Mouse (Mus musculus) gastrocnemius, postnatal 25 days (tissue): ENCODE measurements around the gene Nrxn2. TPM values are rescaled to one million over a fixed set of nuclear protein-coding genes. Genes with fewer than 3 reads are reported as not detected.

ENCODE experiments used
- DNase-seq: peaks from one replicate; pipeline ENCODE4 v3.0.0; 2022
- total RNA-seq, 2 experiments: library from RNA; stranded (reverse); gene quantifications; 1 replicate in 1 of 2; 2 replicates in 1 of 2; pipeline ENCODE4 v1.2.3; 2021

Gene Nrxn2
- total RNA-seq, 2 experiments from 2014 or later: 0.91 to 1.4 TPM

DNA sequence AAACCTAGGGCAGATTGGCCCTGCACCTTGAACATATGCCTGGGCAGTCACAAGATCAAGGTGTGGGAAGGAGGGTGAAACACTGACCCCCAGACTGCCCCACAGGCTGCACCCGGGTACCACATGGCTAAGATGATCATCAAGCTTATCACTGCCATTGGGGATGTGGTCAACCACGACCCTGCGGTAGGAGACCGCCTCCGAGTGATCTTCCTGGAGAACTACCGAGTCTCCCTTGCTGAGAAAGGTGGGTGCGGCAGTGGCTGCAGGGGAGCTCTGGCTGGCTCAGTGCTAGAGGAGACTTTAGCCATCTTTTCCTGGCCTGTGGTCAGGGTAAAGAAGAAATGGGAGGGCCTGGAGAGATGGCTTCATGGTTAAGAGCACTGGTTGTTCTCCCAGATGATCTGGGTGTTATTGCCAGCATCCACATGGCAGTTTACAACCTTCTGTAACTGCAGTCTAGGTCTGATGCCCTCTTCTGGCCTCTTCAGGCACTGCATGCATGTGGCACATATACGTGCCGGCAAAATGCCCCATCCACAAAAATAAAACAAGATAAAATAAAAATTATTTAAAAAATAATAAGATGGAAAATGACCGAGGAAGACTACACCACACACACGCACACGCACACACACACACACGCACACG, 25.7 kb upstream of the Nrxn2 start:
- no peak for DNase-seq

DNA sequence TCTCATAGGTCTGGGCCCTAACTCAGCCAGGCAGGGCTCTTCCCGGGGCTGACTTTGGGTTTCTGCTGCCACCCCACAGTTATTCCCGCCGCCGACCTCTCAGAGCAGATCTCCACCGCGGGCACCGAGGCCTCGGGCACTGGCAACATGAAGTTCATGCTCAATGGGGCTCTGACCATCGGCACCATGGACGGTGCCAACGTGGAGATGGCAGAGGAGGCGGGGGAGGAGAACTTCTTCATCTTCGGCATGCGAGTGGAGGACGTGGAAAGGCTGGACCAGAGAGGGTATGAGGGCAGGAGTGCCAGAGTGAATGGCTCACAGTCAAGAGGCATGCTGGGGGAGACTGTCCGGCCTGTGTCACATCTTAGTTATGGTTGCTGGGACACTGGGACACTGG, 24.9 kb upstream of the Nrxn2 start:
- DNase-seq: no peak

DNA sequence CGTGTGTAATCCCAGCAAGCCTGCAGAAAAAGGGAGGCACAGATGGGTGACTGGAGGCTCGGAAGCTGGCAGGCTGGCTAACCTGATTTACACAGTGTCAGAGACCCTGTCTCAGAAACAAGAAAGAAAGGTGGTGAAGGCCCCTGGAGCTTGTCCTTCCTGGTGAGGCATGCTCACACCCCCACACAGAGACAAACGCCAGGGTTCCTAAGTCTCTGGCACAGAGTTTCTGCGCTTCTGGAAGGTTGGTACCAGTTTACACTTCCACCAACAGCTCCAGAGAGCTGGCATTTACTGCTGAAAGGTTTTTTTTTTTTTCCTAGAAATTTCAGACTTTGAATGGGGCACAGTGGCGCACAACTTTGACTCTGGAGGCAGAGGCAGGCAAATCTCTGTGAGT, 22.3 kb upstream of the Nrxn2 start:
- no peak for DNase-seq

DNA sequence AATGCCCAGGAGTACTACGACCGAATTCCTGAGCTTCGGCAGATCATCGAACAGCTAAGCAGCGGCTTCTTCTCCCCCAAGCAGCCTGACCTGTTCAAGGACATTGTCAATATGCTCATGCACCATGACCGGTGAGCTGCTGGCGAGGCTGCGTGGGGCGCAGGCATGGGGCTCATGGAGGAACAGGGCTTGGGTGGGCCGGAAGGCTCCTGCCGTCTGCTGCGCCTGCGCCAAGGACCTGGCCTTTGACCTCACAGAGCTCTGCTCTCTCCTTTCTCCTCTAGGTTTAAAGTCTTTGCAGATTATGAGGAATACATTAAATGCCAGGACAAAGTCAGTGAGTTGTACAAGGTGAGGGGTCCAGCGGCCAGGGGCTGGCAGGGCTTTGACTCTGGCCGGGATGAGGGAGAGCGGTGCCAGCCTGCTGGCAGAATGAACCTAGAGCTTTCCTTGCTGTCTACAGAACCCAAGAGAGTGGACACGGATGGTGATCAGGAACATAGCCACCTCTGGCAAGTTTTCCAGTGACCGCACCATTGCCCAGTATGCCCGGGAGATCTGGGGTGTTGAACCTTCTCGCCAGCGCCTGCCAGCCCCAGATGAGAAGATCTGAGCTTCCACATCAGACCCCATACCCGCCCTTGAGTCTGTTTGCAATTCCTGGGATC, 20.8 kb upstream of the Nrxn2 start:
- no peak for DNase-seq

DNA sequence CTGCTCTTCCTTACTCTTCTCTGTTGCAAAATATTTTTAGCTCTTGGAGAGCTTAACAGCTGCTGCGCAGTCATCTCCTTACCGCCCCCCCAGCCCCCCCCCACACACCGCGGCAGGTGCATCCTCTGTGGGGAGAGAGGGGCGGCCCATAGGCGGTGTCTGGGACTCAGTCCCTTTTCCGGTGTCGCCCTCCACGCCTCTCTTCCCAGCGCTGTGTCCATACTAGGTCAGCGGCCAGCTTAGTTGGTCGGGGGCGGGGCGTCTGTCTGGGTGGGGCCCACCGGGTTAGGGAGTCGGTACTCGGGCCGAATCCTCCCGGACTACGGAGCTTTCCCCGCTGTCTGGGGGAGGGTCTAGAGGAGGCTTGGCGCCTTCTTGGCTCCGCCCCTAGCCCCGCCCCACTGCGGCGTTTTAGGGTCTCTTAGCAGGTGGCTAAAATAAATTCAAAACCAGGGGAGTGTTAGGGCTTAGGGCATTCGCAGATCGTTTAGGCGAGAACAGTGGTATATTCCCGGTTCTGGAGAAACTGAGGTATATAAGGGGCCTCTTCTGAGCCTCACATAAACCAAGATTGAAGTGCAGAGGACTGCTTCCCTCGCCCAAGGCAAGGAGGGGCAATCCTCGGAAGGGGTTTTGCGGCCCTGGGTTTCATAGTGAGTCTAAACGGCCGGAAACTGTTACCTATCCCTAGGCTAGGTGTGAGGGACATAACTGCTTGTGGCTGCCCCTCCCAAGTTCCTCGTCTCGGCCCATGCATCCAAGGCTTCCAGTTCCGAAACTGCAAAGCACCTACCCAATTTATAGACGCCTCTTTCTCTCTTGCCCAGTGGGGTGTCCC, 19.9 kb upstream of the Nrxn2 start:
- peak; percentile 89 for DNase-seq

DNA sequence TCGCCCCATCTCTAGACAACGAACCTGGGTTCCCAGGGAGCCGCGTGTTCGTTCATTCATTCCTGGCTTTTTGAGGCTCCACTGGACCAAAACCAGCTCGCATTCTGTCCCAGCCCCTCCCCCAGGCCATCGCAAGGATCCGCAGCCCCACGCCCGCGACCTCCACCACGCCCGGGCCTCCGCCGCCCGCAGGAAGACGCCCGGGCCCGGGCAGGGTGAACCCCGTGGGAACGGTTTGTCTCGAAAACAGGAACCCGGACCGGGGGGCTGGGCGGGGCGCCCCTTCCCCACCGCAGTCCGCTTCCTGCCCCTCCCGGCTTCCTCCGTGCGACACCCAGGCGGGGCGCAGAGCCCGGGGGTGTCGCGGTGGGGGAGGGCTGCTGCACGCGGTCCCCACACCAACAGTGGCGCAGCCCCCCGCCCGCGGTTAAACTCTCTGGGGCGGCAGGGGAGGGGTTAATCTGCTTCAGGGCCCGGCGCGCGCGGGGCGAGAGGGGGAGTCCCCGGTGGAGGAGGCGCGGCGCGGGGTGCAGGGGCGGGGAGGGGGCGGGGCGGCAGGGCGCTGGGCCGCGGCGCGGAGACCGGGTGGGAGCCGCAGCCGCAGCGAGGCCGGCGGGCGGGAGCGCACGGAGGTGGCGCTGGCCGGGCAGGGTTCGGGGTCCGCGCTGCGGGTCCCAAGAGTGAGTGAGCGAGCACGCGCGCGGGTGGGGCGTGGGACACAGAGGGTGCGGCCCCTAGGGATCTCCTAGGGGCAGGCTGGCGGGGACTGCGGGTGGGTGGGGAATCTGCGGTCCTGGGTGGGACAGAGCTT, 19.0 kb upstream of the Nrxn2 start, which contains the start of gene Rasgrp2:
TSS of gene Rasgrp2 (plus strand) at position 56 of the 811 bp plus-strand sequence.
- peak; percentile 87 for DNase-seq

DNA sequence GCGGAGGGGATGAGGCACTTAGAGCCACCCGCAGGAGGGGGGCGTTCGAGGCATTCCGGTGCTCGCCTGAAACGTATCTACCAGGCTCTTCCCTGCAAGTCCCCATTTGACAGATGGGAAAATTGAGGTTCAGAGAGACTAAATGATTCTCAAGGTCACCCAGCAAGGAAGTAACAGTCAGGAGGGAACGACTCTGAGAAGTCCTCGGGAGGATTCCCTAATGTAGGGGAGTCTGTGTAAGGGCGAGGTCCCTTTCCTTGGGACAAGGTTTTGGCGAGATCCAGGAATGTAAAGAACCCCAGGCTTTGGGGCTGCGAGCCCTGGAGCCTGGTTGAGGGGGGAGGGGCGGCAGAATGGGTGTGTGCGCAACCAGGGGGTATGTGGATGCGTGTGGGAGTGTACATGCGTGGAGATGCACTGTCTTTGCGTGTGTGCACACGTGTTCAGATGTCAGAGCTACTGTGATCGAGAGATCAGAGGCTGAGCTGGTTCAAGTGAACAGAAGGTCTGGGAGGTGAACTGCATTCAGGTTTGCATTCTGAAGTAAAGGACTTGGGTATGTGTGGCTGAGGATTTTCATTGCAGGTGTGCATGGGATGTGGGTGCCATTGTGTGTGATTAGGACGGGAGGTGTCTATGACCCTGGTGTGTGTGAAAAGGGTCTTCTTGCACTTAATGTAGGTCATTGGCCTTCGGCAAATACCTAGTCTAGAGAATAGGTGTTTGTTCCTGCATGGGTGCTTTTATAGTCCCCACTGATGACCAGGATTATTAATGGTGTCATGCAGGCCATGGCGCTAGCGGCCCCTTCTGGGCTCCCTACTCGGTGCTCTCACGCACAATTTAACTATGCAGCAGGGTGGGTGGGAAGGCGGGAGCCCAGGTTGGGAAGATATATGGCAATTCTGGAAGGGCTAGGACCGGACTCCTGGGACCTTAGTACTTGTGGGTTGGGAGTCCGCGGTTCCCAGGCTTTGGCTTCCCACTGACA, 18.1 kb upstream of the Nrxn2 start:
- DNase-seq: peak; percentile 64

DNA sequence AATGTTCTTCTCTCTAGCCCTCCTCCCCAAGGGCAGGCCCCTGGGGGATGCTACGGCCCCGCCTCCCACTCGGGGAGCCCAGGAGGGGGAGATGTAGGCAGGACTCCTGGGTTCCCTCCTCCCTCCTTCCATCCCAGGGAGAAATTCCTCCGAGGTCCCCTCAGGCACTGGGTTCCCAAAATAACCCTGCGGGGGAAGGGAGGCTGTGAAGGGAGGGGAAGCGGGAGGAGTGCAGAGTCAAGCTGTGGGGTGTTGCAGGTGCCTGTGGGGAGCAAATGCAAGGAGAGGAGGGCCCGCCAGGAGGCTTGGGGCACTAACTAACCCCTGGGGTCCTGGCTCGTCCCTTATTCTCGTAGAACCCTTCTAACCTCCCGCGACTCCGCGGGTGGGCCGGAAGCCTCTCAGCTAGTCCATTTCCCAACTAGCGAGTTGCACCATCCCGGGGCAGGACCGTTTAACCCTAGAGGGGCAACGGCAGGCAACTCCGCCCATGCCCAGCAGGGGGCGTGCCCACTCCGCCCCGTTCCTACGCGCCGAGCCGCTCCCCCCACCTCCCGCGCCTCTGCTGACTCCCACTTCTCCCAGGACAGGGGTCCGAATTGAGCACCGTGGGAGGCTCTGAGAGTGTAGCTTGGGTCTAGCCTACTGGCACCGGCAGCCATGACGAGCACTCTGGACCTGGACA, 17.3 kb upstream of the Nrxn2 start:
- DNase-seq: peak; percentile 84

DNA sequence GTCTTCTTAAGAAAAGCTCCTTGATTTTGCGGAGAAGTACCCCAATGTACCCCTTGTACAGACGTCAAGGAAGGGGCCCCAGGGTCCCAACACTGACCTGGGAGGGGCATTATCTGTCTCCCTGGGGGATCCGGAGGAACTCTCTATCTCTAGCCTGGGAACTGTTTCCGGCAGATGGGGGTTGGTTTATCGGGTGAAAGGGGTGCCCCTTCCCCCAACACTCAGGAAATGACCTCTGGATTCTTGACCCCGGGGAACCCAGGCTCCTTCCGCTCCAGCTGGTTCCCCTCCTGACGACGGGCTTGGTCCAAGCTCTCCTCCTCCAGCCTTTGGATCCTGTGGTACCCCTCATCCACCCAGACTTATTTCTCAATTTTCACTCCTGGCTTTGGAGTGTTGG, 16.6 kb upstream of the Nrxn2 start:
- peak; percentile 56 for DNase-seq

DNA sequence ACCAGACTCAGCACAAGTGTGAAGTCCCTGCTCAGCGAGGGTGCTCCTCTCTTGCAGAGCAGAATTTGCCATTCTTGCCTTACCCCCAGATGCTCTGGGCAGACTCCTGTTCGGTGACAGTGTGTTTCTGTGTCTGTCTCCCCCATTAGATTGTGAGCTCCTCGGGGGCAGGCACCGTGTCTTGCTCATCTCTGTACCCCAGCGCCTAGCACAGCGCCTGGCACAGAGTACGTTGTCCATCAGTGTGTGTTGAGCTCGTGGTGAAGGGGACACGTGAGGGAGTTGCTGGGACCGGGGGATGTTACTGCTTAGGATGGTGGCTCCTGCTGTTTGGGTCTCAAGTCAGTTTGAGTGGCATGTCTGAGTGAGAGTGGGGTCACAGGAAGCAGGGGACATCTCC, 14.7 kb upstream of the Nrxn2 start:
- DNase-seq: no peak

DNA sequence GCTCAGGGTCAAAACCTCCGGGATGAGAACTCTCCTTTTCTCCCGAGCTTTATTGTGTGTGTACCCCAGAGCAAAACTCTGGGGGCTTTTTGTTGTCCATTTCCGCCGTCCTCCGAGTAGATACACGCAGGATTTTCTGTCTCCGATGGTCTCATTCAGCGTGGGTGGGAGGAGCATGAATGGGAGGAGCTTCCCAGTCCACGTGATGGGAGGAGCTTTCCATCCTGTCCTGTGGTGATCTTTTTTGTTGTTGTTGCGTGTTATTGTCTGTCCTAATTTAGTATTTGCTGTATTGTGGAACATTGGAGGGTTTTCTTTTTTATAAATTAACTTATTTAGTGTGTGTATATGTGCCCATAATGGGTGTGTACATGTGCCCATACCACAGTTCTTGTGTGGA, 13.1 kb upstream of the Nrxn2 start:
- DNase-seq: no peak

DNA sequence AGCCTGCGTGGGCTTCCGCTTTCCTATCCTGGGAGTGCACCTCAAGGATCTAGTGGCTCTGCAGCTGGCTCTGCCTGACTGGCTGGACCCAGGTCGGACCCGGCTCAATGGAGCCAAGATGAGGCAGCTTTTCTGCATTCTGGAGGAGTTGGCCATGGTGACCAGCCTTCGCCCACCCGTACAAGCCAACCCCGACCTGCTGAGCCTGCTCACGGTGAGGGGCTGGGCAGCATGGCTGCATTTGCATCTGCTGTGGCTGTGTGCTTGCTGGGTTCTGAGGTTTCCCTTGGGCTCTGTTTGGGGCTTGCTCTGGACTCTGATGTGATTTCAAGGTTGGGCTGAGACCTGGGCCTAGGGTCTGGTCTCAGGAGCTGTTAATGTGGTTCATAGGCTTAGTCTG, 11.4 kb upstream of the Nrxn2 start:
- no peak for DNase-seq

DNA sequence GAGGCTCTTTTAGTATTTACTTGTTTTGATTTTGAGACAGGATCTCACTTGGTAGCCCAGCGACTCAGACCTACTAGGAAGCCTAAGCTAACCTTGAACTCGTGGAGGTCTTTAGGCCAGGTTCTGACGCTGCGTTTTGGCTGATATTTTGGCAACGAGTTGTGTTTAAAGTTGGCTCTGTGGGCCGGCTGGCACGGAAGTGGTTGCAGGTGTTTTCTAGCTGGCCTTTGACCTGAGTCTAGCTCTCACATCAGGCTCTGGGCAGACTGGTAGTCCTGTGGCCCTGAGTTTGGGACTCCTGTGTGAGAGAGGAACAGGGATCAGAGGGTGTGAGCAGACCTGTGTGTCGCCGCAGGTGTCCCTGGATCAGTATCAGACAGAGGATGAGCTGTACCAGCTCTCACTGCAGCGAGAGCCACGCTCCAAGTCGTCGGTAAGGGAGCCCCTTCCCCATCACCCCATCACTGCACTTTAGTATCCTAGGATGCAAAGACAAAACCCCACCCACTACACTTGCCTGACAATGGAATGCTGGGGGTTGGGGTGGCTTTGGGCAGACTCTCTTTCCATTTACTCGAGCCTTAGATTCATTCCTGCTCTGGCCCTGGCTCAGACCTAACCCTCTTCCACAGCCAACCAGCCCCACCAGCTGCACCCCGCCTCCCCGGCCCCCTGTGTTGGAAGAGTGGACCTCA, 10.6 kb upstream of the Nrxn2 start:
- DNase-seq: no peak

DNA sequence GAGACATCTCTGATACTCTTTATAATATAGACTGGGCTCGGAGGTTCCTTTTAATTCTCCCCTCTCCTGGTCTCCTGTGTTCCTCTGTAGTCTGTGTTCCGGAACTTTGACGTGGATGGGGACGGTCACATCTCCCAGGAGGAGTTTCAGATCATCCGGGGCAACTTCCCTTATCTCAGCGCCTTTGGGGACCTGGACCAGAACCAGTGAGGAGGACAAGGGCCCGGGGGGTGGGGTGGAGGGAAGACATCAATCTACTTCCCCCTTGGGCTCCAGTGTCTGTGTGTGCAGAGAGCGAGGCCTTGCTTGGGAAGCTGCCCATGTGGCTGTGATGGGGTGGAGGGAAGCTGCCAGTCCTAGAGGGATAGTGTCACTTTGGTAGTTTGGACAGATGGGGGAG, 9.8 kb upstream of the Nrxn2 start:
- no peak for DNase-seq

DNA sequence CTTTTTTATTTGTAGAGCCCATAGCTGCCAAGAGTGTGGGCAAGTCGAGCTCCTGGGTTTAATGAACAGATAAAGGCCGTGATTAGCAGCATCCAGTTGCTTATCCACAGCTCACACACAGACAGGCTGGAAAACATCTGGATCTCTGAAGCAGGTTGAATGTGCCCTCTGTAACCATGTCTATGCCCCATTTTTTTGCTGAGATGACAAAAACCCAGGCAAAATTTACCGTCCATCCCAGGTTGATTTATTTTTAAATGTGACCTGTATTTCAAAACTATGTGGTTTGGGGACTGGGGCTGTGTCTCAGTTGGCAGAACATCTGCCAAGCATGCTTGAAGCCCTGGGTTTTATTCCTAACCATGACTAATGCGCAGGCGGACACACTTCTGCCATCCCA, 9.4 kb upstream of the Nrxn2 start:
- DNase-seq: no peak

DNA sequence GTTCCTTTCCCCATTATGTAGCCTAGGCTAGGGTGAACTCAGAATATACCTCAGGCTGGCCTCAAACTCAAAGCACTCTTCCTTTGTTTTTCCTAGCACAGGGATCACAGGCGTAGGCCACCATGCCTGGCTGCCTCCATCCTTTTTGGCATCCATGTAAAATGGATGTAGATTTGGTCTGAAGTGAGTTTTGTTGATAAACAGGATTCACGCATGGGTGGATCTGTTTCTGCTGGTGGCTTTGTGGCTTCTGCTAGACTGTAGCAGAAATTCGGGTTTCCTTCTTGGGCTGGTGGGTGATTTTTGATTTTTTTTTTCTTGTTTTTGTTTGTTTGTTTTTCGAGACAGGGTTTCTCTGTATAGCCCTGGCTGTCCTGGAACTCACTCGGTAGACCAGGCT, 8.6 kb upstream of the Nrxn2 start:
- DNase-seq: no peak

DNA sequence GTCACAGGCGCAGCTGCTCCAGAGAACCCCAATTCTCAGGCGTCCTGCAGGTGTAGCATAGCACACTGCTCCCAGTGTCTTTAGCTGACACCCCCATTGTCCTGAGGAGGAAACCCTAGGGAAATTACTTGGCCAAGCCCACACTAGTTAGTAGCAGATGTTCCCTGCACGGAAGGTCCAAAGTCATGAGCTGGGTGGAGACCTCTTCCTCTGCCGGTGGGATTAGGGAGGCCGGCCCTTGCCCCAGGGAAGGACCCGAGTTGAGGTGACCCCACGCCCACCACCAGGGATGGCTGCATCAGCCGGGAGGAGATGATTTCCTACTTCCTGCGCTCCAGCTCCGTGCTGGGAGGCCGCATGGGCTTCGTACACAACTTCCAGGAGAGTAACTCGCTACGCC, 5.7 kb upstream of the Nrxn2 start:
- DNase-seq: no peak

DNA sequence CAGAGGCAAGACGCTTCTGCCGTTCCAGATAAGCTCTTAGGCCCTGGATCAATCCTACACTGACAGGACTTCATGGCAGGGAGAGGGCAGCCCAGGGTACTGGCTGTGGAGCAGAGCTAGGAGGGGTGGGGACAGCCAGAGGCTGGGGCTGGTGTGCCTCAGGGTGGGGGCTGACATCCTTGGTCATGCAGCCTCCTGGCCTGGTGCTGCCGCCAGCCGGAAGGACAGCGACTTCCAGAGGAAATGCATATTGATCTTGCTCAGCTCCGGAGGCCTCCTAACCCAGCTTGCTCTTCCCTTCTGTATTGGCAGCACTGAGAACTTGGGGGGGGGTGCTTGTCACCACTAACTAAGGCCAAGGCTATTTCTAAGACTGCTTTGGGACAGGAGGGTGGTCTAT, 3.1 kb upstream of the Nrxn2 start:
- DNase-seq: no peak

DNA sequence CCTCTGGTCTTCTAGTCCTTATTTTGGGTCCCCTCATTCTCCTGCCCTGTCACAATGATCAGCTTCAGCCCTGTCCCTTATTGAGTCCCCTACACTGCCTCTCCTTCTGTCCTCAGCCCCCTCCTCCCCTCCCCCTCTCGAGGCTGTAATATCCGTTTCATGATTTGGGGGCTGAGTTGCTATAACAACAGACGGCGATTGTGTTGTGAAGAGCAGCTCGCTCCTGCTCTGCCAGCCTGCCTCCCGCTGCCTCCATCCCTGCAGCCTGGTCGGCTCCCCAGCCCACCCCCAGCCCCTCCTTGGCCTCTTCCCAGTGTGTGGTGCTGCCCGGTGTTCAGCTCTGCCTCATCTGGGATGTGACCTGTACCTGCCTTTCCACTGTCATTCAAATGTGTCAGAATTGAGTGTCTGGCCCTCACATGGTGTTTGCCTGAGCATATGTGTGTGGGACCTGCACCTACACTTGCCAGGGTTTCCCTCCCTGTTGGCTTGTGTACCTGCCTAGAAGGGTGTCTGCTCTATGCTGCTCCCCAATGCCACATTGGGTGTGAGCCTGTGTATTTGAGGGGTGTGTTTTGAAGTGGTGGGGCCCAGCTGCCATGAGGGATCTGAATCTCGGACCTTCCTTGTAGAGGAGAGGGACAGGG, 2.3 kb upstream of the Nrxn2 start:
- no peak for DNase-seq
